Mouse (Mus musculus): ENCODE measurements around the gene Klhl28.

The Klhl28 gene

GRCm38 (mm10) chr12:64965124-64966026 lies at the start of gene Klhl28, which contains the start of gene Togaram1:
Gene Klhl28 (minus strand): TSS chr12:64965534.
Gene Togaram1 (plus strand): TSS chr12:64965804.
- CTCF ChIA-PET = no interaction called here

- CTCF ChIA-PET = no interaction called here
Observed at GRCm38 (mm10) chr12:65007725-65008124, 42.4 kb upstream of the Klhl28 start.

GRCm38 (mm10) chr12:64977518-64977917 lies 12.2 kb upstream of the Klhl28 start:
- CTCF ChIA-PET = no interaction called here

GRCm38 (mm10) chr12:64976191-64976590 lies 10.9 kb upstream of the Klhl28 start:
- CTCF ChIA-PET = no interaction called here

- CTCF ChIA-PET = no interaction called here
Observed at GRCm38 (mm10) chr12:64975558-64975957, 10.2 kb upstream of the Klhl28 start.

- CTCF ChIA-PET = interaction anchor here (0.7 kb wide), 2 partner anchors 38 to 287 kb away, joined by 5 to 6 read pairs; no protein-coding TSS in a partner anchor
Observed at GRCm38 (mm10) chr12:64972063-64972462, 6.7 kb upstream of the Klhl28 start.

- CTCF ChIA-PET = no interaction called here
Observed at GRCm38 (mm10) chr12:64971399-64971798, 6.1 kb upstream of the Klhl28 start.

GRCm38 (mm10) chr12:64968067-64968466 lies 2.7 kb upstream of the Klhl28 start:
- CTCF ChIA-PET = no interaction called here

GRCm38 (mm10) chr12:64967470-64967869 lies 2.1 kb upstream of the Klhl28 start:
- CTCF ChIA-PET = no interaction called here

- CTCF ChIA-PET = no interaction called here
Observed at GRCm38 (mm10) chr12:64966652-64967435, 1.5 kb upstream of the Klhl28 start.

GRCm38 (mm10) chr12:64966101-64966631 lies 832 bp upstream of the Klhl28 start:
- CTCF ChIA-PET = no interaction called here

GRCm38 (mm10) chr12:64964560-64964959 lies 774 bp downstream of the Klhl28 start:
- CTCF ChIA-PET = no interaction called here

- CTCF ChIA-PET = no interaction called here
Observed at GRCm38 (mm10) chr12:64937493-64937892, 27.8 kb downstream of the Klhl28 start.

GRCm38 (mm10) chr12:64917578-64918471 lies 47.5 kb downstream of the Klhl28 start, which contains the start of gene Gm527:
Gene Gm527 (plus strand): TSS chr12:64917906.
- CTCF ChIA-PET = no interaction called here

GRCm38 (mm10) chr12:64916735-64917134 lies 48.6 kb downstream of the Klhl28 start:
- CTCF ChIA-PET = no interaction called here

GRCm38 (mm10) chr12:64912996-64913395 lies 52.3 kb downstream of the Klhl28 start:
- CTCF ChIA-PET = no interaction called here

- CTCF ChIA-PET = no interaction called here
Observed at GRCm38 (mm10) chr12:64903186-64903585, 62.1 kb downstream of the Klhl28 start.

GRCm38 (mm10) chr12:64902506-64902905 lies 62.8 kb downstream of the Klhl28 start:
- CTCF ChIA-PET = no interaction called here

- CTCF ChIA-PET = no interaction called here
Observed at GRCm38 (mm10) chr12:64897060-64897730, 68.1 kb downstream of the Klhl28 start.

Measured in spleen, embryonic (tissue).